Mouse (Mus musculus): ENCODE measurements around the gene Tnfsf8. TPM values are rescaled to one million over a fixed set of nuclear protein-coding genes. Genes with fewer than 3 reads are reported as not detected.

The Tnfsf8 gene
- polyA plus RNA-seq, 2 experiments = 0.04 to 0.06 TPM

- H3K27ac ChIP-seq (replicated peaks; ENCODE audit: low read depth, low read length) = no peak overlapping the region
- H3K9me3 ChIP-seq (ENCODE audit: control insufficient read depth, low read length) = no peaks in the 10 kb centered on the region
- ATAC-seq (ENCODE audit: low FRiP score, low read depth) = no peak
- H3K4me1 ChIP-seq (ENCODE audit: control insufficient read depth, insufficient read depth, low read length) = no peaks in the 10 kb centered on the region
- H3K36me3 ChIP-seq (ENCODE audit: control insufficient read depth, insufficient read depth, low read length) = no peaks in the 10 kb centered on the region
- H3K4me3 ChIP-seq (replicated peaks; ENCODE audit: low read length) = no peak overlapping the region
- TF ChIP-seq POLR2A (IDR thresholded peaks at IDR 0.05; ENCODE audit: borderline replicate concordance, extremely low read depth, insufficient read depth, insufficient read length) = no peak
- no peak for DNase-seq (ENCODE audit: low spot score)
- H3K9ac ChIP-seq (ENCODE audit: low read depth, low read length, severe bottlenecking) = no peak overlapping the region
- H3K4me2 ChIP-seq (replicated peaks; ENCODE audit: low read depth, low read length, severe bottlenecking) = no peak overlapping the region
- no peaks in the 10 kb centered on the region for H3K27me3 ChIP-seq (ENCODE audit: control insufficient read depth, insufficient read depth, low read length)
Measured at GRCm38 (mm10) chr4:63897152-63897551, 36.0 kb upstream of the Tnfsf8 start.

DNA sequence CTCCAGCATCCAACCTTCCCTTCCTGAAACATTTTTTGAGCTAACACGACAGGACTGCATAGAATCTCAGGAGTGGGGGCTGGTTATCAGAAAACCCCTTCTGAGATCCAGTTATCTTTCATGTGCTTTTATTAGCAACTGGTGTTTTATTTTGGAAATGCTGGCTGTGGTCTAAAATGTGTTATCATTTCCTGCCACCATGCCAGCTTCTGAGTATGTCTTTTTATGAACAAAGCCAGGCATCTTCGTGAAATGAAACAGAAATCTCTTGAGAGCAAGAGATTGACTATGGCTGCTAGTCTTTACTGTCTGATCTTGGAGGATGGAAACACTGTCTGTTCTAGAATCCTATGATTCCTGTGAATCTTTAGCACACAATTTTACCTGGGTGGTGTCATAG is 25.0 kb upstream of the Tnfsf8 start:
- no peak for ATAC-seq (ENCODE audit: low FRiP score, low read depth)
- 71% methylated on average over 2 of the region's 2 CpGs for WGBS

DNA sequence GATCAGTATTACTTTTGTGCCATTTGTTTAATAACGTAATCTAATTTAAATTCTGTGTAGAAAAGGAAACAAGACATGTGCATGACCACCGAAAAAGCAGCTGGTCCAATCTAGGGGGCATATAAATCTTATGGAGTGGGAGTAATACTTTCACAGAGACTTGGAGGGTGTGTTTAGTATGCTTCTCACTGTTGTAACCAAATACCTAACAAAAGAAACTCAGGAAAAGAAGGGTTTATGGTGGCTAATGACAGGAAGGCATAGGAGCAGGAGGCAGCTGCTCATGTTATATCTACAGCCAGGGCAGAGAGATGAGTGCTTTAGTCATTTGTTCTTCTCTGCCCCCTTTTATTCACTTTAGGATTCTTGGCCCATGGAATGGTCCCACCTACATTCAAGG is 15.6 kb upstream of the Tnfsf8 start:
- Histone ChIP-seq H3K36me3 (ENCODE audit: control insufficient read depth, insufficient read depth, low read length) (no peaks in the 10 kb centered on the region), H3K9me3 (ENCODE audit: control insufficient read depth, low read length) (no peaks in the 10 kb centered on the region), H3K9ac (ENCODE audit: low read depth, low read length, severe bottlenecking) (no peak overlapping the region), H3K27me3 (ENCODE audit: control insufficient read depth, insufficient read depth, low read length) (no peaks in the 10 kb centered on the region), H3K4me1 (ENCODE audit: control insufficient read depth, insufficient read depth, low read length) (no peaks in the 10 kb centered on the region), H3K4me2 (replicated peaks; ENCODE audit: low read depth, low read length, severe bottlenecking) (no peak overlapping the region), H3K4me3 (replicated peaks; ENCODE audit: low read length) (no peak overlapping the region), H3K27ac (replicated peaks; ENCODE audit: low read depth, low read length) (no peak overlapping the region)
- TF ChIP-seq POLR2A (IDR thresholded peaks at IDR 0.05; ENCODE audit: borderline replicate concordance, extremely low read depth, insufficient read depth, insufficient read length) = no peak
- WGBS = 63% methylated on average over 2 of the region's 2 CpGs
- ATAC-seq (ENCODE audit: low FRiP score, low read depth) (no peak), DNase-seq (ENCODE audit: low spot score) (no peak)

More for the DNA sequence above, 25.0 kb upstream of the Tnfsf8 start:
- DNase-seq (ENCODE audit: low spot score) = no peak
- no peak for TF ChIP-seq POLR2A (IDR thresholded peaks at IDR 0.05; ENCODE audit: borderline replicate concordance, extremely low read depth, insufficient read depth, insufficient read length)
- Histone ChIP-seq H3K27ac (replicated peaks; ENCODE audit: low read depth, low read length) (no peak overlapping the region), H3K4me1 (ENCODE audit: control insufficient read depth, insufficient read depth, low read length) (no peaks in the 10 kb centered on the region), H3K9ac (ENCODE audit: low read depth, low read length, severe bottlenecking) (no peak overlapping the region), H3K9me3 (ENCODE audit: control insufficient read depth, low read length) (no peaks in the 10 kb centered on the region), H3K36me3 (ENCODE audit: control insufficient read depth, insufficient read depth, low read length) (no peaks in the 10 kb centered on the region), H3K4me2 (replicated peaks; ENCODE audit: low read depth, low read length, severe bottlenecking) (no peak overlapping the region), H3K4me3 (replicated peaks; ENCODE audit: low read length) (no peak overlapping the region), H3K27me3 (ENCODE audit: control insufficient read depth, insufficient read depth, low read length) (no peaks in the 10 kb centered on the region)

GRCm38 (mm10) chr4:63875480-63875879 is 14.3 kb upstream of the Tnfsf8 start:
- Histone ChIP-seq H3K9me3 (ENCODE audit: control insufficient read depth, low read length) (no peaks in the 10 kb centered on the region), H3K27me3 (ENCODE audit: control insufficient read depth, insufficient read depth, low read length) (no peaks in the 10 kb centered on the region), H3K4me3 (replicated peaks; ENCODE audit: low read length) (no peak overlapping the region), H3K27ac (replicated peaks; ENCODE audit: low read depth, low read length) (no peak overlapping the region), H3K4me1 (ENCODE audit: control insufficient read depth, insufficient read depth, low read length) (no peaks in the 10 kb centered on the region), H3K36me3 (ENCODE audit: control insufficient read depth, insufficient read depth, low read length) (no peaks in the 10 kb centered on the region), H3K4me2 (replicated peaks; ENCODE audit: low read depth, low read length, severe bottlenecking) (no peak overlapping the region), H3K9ac (ENCODE audit: low read depth, low read length, severe bottlenecking) (no peak overlapping the region)
- no peak for ATAC-seq (ENCODE audit: low FRiP score, low read depth)
- no peak for TF ChIP-seq POLR2A (IDR thresholded peaks at IDR 0.05; ENCODE audit: borderline replicate concordance, extremely low read depth, insufficient read depth, insufficient read length)
- WGBS = 91% methylated on average over 3 of the region's 3 CpGs
- DNase-seq (ENCODE audit: low spot score) = no peak

DNA sequence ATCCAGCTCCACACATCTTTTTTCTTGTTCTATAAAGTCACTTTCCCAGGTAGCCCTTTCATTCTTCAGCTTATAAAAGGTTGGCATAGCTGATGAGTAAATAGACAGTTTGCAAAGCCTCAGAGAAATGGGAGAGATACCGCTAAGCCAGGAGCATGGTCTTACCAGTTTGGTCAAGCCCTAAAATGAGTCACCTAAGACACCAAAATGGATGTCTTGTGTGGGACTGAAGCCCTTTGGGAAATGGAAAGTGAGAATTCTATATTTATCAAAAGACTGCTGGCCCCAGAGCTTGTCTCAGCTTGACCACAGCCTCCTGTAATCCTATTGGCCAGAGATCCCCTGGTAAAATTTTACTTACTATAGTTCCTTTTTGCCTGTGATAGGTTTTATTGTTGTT is 9.5 kb upstream of the Tnfsf8 start:
- ATAC-seq (ENCODE audit: low FRiP score, low read depth) = no peak
- no peaks in the 10 kb centered on the region for H3K36me3 ChIP-seq (ENCODE audit: control insufficient read depth, insufficient read depth, low read length)
- H3K27ac ChIP-seq (replicated peaks; ENCODE audit: low read depth, low read length) = no peak overlapping the region
- no peaks in the 10 kb centered on the region for H3K9me3 ChIP-seq (ENCODE audit: control insufficient read depth, low read length)
- no peak for DNase-seq (ENCODE audit: low spot score)
- H3K4me1 ChIP-seq (ENCODE audit: control insufficient read depth, insufficient read depth, low read length) = no peaks in the 10 kb centered on the region
- H3K4me3 ChIP-seq (replicated peaks; ENCODE audit: low read length) = no peak overlapping the region
- H3K27me3 ChIP-seq (ENCODE audit: control insufficient read depth, insufficient read depth, low read length) = no peaks in the 10 kb centered on the region
- 97% methylated on average over 1 of the region's 1 CpGs for WGBS
- no peak overlapping the region for H3K9ac ChIP-seq (ENCODE audit: low read depth, low read length, severe bottlenecking)
- no peak overlapping the region for H3K4me2 ChIP-seq (replicated peaks; ENCODE audit: low read depth, low read length, severe bottlenecking)
- TF ChIP-seq POLR2A (IDR thresholded peaks at IDR 0.05; ENCODE audit: borderline replicate concordance, extremely low read depth, insufficient read depth, insufficient read length) = no peak

- H3K27me3 ChIP-seq (ENCODE audit: control insufficient read depth, insufficient read depth, low read length) = no peaks in the 10 kb centered on the region
- DNase-seq (ENCODE audit: low spot score) (no peak), ATAC-seq (ENCODE audit: low FRiP score, low read depth) (no peak)
- no peaks in the 10 kb centered on the region for H3K9me3 ChIP-seq (ENCODE audit: control insufficient read depth, low read length)
- TF ChIP-seq POLR2A (IDR thresholded peaks at IDR 0.05; ENCODE audit: borderline replicate concordance, extremely low read depth, insufficient read depth, insufficient read length) = no peak
- H3K9ac ChIP-seq (ENCODE audit: low read depth, low read length, severe bottlenecking) = no peak overlapping the region
- no peak overlapping the region for H3K4me2 ChIP-seq (replicated peaks; ENCODE audit: low read depth, low read length, severe bottlenecking)
- WGBS = 74% methylated on average over 2 of the region's 2 CpGs
- no peak overlapping the region for H3K4me3 ChIP-seq (replicated peaks; ENCODE audit: low read length)
- no peaks in the 10 kb centered on the region for H3K36me3 ChIP-seq (ENCODE audit: control insufficient read depth, insufficient read depth, low read length)
- no peak overlapping the region for H3K27ac ChIP-seq (replicated peaks; ENCODE audit: low read depth, low read length)
- H3K4me1 ChIP-seq (ENCODE audit: control insufficient read depth, insufficient read depth, low read length) = no peaks in the 10 kb centered on the region
Measured at GRCm38 (mm10) chr4:63868770-63869169, 7.6 kb upstream of the Tnfsf8 start.

All from limb, embryonic 14.5 days (tissue).